Mouse (Mus musculus) CH12.LX (cell line): Measurements from ENCODE around the gene Ninl. TPM values are rescaled to one million over a fixed set of nuclear protein-coding genes. Genes with fewer than 3 reads are reported as not detected.

Experiments used
- DNase-seq: peaks from one replicate; pipeline ENCODE4 v3.0.0-alpha.2; 2013; ENCODE audit errors: extremely low read depth
- H3K27ac ChIP-seq: 2 replicates; pipeline ENCODE4 v1.5.1; 2012; ENCODE audit warnings: low read depth, mild to moderate bottlenecking, control low read depth, moderate library complexity; ENCODE audit not compliant: insufficient read depth
- H3K27me3 ChIP-seq: replicated peaks from 2 replicates; pipeline ENCODE3; 2012; ENCODE audit warnings: inconsistent platforms
- H3K36me3 ChIP-seq, 2 experiments: replicated peaks in 1 of 2; 2 replicates each; pipeline versions ENCODE3 to v1.6.1; 2012; ENCODE audit warnings: inconsistent platforms in 1 of 2, low read length in 1 of 2, mild to moderate bottlenecking in 1 of 2, mixed read lengths in 1 of 2, moderate library complexity in 1 of 2; ENCODE audit not compliant: control insufficient read depth in 1 of 2, insufficient read depth in 1 of 2
- H3K4me1 ChIP-seq, 2 experiments: 2 replicates each; pipeline ENCODE4 v1.6.1; 2012; ENCODE audit warnings: inconsistent platforms in 1 of 2, moderate library complexity in 1 of 2; ENCODE audit not compliant: insufficient read depth in 2 of 2, control insufficient read depth in 1 of 2
- H3K4me2 ChIP-seq: 2 replicates; pipeline ENCODE4 v1.6.1; 2012; ENCODE audit warnings: low read depth, mild to moderate bottlenecking, control low read depth; ENCODE audit not compliant: poor library complexity, insufficient read depth, severe bottlenecking
- H3K4me3 ChIP-seq, 3 experiments: fragments of 150-350 bp in 1 of 3; sonication (generic) in 1 of 3; replicated peaks in 1 of 3; 2 replicates each; pipeline versions ENCODE3 to v1.5.1; 2011 to 2012; ENCODE audit warnings: low read depth in 2 of 3, low read length in 2 of 3, mild to moderate bottlenecking in 2 of 3, moderate library complexity in 2 of 3, control low read depth in 1 of 3, improper control_type of control experiment in 1 of 3, inconsistent platforms in 1 of 3, mixed read lengths in 1 of 3; ENCODE audit not compliant: poor library complexity in 1 of 3
- H3K79me2 ChIP-seq: replicated peaks from 2 replicates; pipeline ENCODE4 v1.6.1; 2012; ENCODE audit warnings: mild to moderate bottlenecking, moderate library complexity; ENCODE audit not compliant: control insufficient read depth, poor library complexity, insufficient read depth, severe bottlenecking; ENCODE audit errors: extremely low read depth
- H3K9ac ChIP-seq: 2 replicates; pipeline ENCODE4 v1.6.1; 2012; ENCODE audit warnings: low read depth, mild to moderate bottlenecking, control low read depth, moderate library complexity; ENCODE audit not compliant: insufficient read depth
- H3K9me3 ChIP-seq: replicated peaks from 2 replicates; pipeline ENCODE3; 2012; ENCODE audit warnings: low read length, inconsistent platforms, mixed read lengths
- BHLHE40 ChIP-seq: IDR thresholded peaks from 2 replicates; pipeline ENCODE4 v1.6.1; 2011; ENCODE audit warnings: mild to moderate bottlenecking, low read depth, low read length, improper control_type of control experiment
- CHD1 ChIP-seq: IDR thresholded peaks from 2 replicates; pipeline ENCODE4 v1.6.1; 2012; ENCODE audit warnings: low read depth, low read length, improper control_type of control experiment, inconsistent platforms
- CHD2 ChIP-seq: IDR thresholded peaks from 2 replicates; pipeline ENCODE4 v1.6.1; 2011; ENCODE audit warnings: low read length, improper control_type of control experiment
- CTCF ChIP-seq, 2 experiments: IDR thresholded peaks in 1 of 2; conservative IDR thresholded peaks in 1 of 2; 2 replicates each; pipeline ENCODE4 v1.5.1; 2011 to 2012; ENCODE audit warnings: low read depth in 2 of 2, low read length in 2 of 2, improper control_type of control experiment in 1 of 2, inconsistent platforms in 1 of 2, mild to moderate bottlenecking in 1 of 2, moderate library complexity in 1 of 2
- E2F4 ChIP-seq: IDR thresholded peaks from 2 replicates; pipeline ENCODE4 v1.6.1; 2011; ENCODE audit warnings: low read depth, low read length, improper control_type of control experiment; ENCODE audit not compliant: insufficient replicate concordance
- ELF1 ChIP-seq: IDR thresholded peaks from 2 replicates; pipeline ENCODE4 v1.6.1; 2014; ENCODE audit warnings: low read depth, mild to moderate bottlenecking, inconsistent platforms, low read length, improper control_type of control experiment
- EP300 ChIP-seq: IDR thresholded peaks from 2 replicates; pipeline ENCODE4 v1.6.1; 2011; ENCODE audit warnings: low read length, improper control_type of control experiment
- ETS1 ChIP-seq: conservative IDR thresholded peaks from 2 replicates; pipeline ENCODE4 v1.6.1; 2012; ENCODE audit warnings: low read depth, mild to moderate bottlenecking, inconsistent platforms, low read length, improper control_type of control experiment, moderate library complexity
- GABPA ChIP-seq: IDR thresholded peaks from 2 replicates; pipeline ENCODE4 v1.6.1; 2012; ENCODE audit warnings: low read depth, low read length, improper control_type of control experiment, inconsistent platforms; ENCODE audit not compliant: insufficient replicate concordance
- HCFC1 ChIP-seq: IDR thresholded peaks from 2 replicates; pipeline ENCODE4 v1.6.1; 2012; ENCODE audit warnings: low read depth, mild to moderate bottlenecking, inconsistent platforms, low read length, improper control_type of control experiment
- IRF4 ChIP-seq: IDR thresholded peaks from 2 replicates; pipeline ENCODE4 v1.6.1; 2014; ENCODE audit warnings: low read depth, mild to moderate bottlenecking, inconsistent platforms, low read length, improper control_type of control experiment
- JUN ChIP-seq: IDR thresholded peaks from 2 replicates; pipeline ENCODE4 v1.6.1; 2011; ENCODE audit warnings: low read depth, mild to moderate bottlenecking, low read length, improper control_type of control experiment, moderate library complexity; ENCODE audit not compliant: insufficient read depth
- JUND ChIP-seq: conservative IDR thresholded peaks from 2 replicates; pipeline ENCODE4 v1.6.1; 2011; ENCODE audit warnings: low read depth, low read length, improper control_type of control experiment
- KAT2A ChIP-seq: IDR thresholded peaks from 2 replicates; pipeline ENCODE4 v1.6.1; 2012; ENCODE audit warnings: low read length, improper control_type of control experiment, inconsistent platforms; ENCODE audit not compliant: insufficient replicate concordance
- MAFK ChIP-seq: IDR thresholded peaks from 2 replicates; pipeline ENCODE4 v1.6.1; 2011; ENCODE audit warnings: low read length, improper control_type of control experiment; ENCODE audit not compliant: insufficient replicate concordance
- MAX ChIP-seq: IDR thresholded peaks from 2 replicates; pipeline ENCODE4 v1.6.1; 2011; ENCODE audit warnings: low read length, improper control_type of control experiment
- MAZ ChIP-seq: IDR thresholded peaks from 2 replicates; pipeline ENCODE4 v1.6.1; 2012; ENCODE audit warnings: low read depth, mild to moderate bottlenecking, inconsistent platforms, low read length, improper control_type of control experiment, moderate library complexity
- MEF2A ChIP-seq: IDR thresholded peaks from 2 replicates; pipeline ENCODE4 v1.6.1; 2014; ENCODE audit warnings: low read depth, mild to moderate bottlenecking, inconsistent platforms, low read length, improper control_type of control experiment, borderline replicate concordance
- MXI1 ChIP-seq: IDR thresholded peaks from 2 replicates; pipeline ENCODE4 v1.6.1; 2011; ENCODE audit warnings: mild to moderate bottlenecking, low read depth, low read length, improper control_type of control experiment
- MYC ChIP-seq: IDR thresholded peaks from 2 replicates; pipeline ENCODE4 v1.6.1; 2011; ENCODE audit warnings: low read depth, mild to moderate bottlenecking, improper control_type of control experiment, low read length
- NELFE ChIP-seq: IDR thresholded peaks from 2 replicates; pipeline ENCODE4 v1.6.1; 2011; ENCODE audit warnings: low read depth, low read length, improper control_type of control experiment
- NRF1 ChIP-seq: IDR thresholded peaks from 2 replicates; pipeline ENCODE4 v1.6.1; 2014; ENCODE audit warnings: low read depth, mild to moderate bottlenecking, inconsistent platforms, low read length, improper control_type of control experiment, moderate library complexity
- PAX5 ChIP-seq: IDR thresholded peaks from 2 replicates; pipeline ENCODE4 v1.6.1; 2012; ENCODE audit warnings: low read length, inconsistent platforms, mixed read lengths
- POLR2A ChIP-seq: IDR thresholded peaks from 2 replicates; pipeline ENCODE4 v1.6.1; 2011; ENCODE audit warnings: low read depth, mild to moderate bottlenecking, improper control_type of control experiment, low read length
- POLR2AphosphoS2 ChIP-seq: IDR thresholded peaks from 2 replicates; pipeline ENCODE4 v1.6.1; 2011; ENCODE audit warnings: low read depth, low read length, improper control_type of control experiment
- RAD21 ChIP-seq: IDR thresholded peaks from 2 replicates; pipeline ENCODE4 v1.6.1; 2011; ENCODE audit warnings: low read depth, mild to moderate bottlenecking, low read length, improper control_type of control experiment, moderate library complexity
- RCOR1 ChIP-seq: conservative IDR thresholded peaks from 2 replicates; pipeline ENCODE4 v1.6.1; 2012; ENCODE audit warnings: low read depth, mild to moderate bottlenecking, inconsistent platforms, low read length, improper control_type of control experiment
- SIN3A ChIP-seq: IDR thresholded peaks from 2 replicates; pipeline ENCODE4 v1.6.1; 2012; ENCODE audit warnings: low read length, improper control_type of control experiment, inconsistent platforms
- SMC3 ChIP-seq: IDR thresholded peaks from 2 replicates; pipeline ENCODE4 v1.6.1; 2011; ENCODE audit warnings: low read depth, low read length, improper control_type of control experiment
- TBP ChIP-seq: conservative IDR thresholded peaks from 2 replicates; pipeline ENCODE4 v1.6.1; 2011; ENCODE audit warnings: low read depth, low read length, improper control_type of control experiment
- TCF12 ChIP-seq: IDR thresholded peaks from 2 replicates; pipeline ENCODE4 v1.6.1; 2014; ENCODE audit warnings: low read depth, mild to moderate bottlenecking, inconsistent platforms, low read length, improper control_type of control experiment
- UBTF ChIP-seq: IDR thresholded peaks from 2 replicates; pipeline ENCODE4 v1.6.1; 2012; ENCODE audit warnings: low read depth, mild to moderate bottlenecking, inconsistent platforms, low read length, improper control_type of control experiment, moderate library complexity
- USF1 ChIP-seq: IDR thresholded peaks from 2 replicates; pipeline ENCODE4 v1.6.1; 2014; ENCODE audit warnings: low read depth, mild to moderate bottlenecking, inconsistent platforms, low read length, improper control_type of control experiment
- USF2 ChIP-seq: conservative IDR thresholded peaks from 2 replicates; pipeline ENCODE4 v1.6.1; 2011; ENCODE audit warnings: low read depth, low read length, improper control_type of control experiment
- ZC3H11A ChIP-seq: IDR thresholded peaks from 2 replicates; pipeline ENCODE4 v1.6.1; 2012; ENCODE audit warnings: low read depth, mild to moderate bottlenecking, inconsistent platforms, low read length, improper control_type of control experiment
- ZKSCAN1 ChIP-seq: IDR thresholded peaks from 2 replicates; pipeline ENCODE4 v1.6.1; 2012; ENCODE audit warnings: low read depth, inconsistent platforms, low read length, improper control_type of control experiment, borderline replicate concordance
- ZMIZ1 ChIP-seq: IDR thresholded peaks from 2 replicates; pipeline ENCODE4 v1.6.1; 2012; ENCODE audit warnings: low read depth, mild to moderate bottlenecking, inconsistent platforms, low read length, improper control_type of control experiment
- ZNF384 ChIP-seq: IDR thresholded peaks from 2 replicates; pipeline ENCODE4 v1.6.1; 2012; ENCODE audit warnings: low read depth, low read length, improper control_type of control experiment, inconsistent platforms
- dilution Hi-C: fragments of 300-500 bp; cut with MboI; formaldehyde crosslinking; loops from 2 replicates; pipeline ENCODE4 v1.14.3; 2020; ENCODE audit warnings: low sequenced_read_pairs; ENCODE audit not compliant: extremely low pct_unique_long_range_greater_than_20kb, extremely low pct_ligation_motif_present
- in situ Hi-C: fragments of 300-500 bp; cut with MboI; formaldehyde crosslinking; loops from 3 replicates; pipeline ENCODE4 v1.14.3; 2019; ENCODE audit warnings: low sequenced_read_pairs, low pct_ligation_motif_present, low pct_unique_long_range_greater_than_20kb, mixed read lengths
- polyA plus RNA-seq: library from polyadenylated mRNA; unstranded; fragments of >175 nt; gene quantifications from 2 replicates; pipeline ENCODE4 v1.2.1, GENCODE M21; 2012; ENCODE audit warnings: low read depth; ENCODE audit not compliant: insufficient read length
- total RNA-seq, 2 experiments: library from RNA; depleted of rRNA; stranded (reverse); fragments of 300-350 nt in 1 of 2; fragments of >200 nt in 1 of 2; gene quantifications; 2 replicates each; pipeline ENCODE4 v1.2.3; 2012 to 2014

Gene Ninl
- 5.8 and 6.6 TPM in 2 replicates for total RNA-seq (2012; rRNA removed)
- 1.8 and 3.8 TPM in 2 replicates for total RNA-seq (2014; rRNA removed)
- 3.5 and 4.1 TPM in 2 replicates for polyA plus RNA-seq

DNA sequence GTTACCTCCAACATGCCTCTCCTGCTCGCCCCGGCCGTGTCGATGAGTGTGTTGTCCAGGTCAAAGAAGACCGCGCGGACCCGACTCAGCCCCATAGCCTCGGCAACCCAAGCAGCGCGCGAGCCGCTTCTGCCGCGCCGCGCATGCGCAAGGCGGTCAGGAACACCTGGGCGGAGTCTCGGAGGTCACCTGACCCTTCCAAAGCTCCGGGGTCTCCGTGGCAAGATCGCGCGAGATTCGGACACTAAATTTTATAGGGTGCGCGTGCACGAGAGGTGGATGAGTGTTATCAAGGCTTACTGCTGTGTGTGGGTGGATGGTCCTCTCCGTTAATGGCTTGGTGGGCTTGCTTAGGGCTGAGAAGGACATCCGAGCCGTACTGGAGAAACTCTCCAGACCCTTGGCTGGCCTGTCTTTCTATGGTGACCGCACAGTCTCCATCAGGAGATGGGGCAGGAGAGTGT lies at the start of gene Ninl, which contains the start of gene Nanp:
TSS of gene Ninl (minus strand) at position 151 of the 464 bp plus-strand sequence.
TSS of gene Nanp (minus strand) at position 167 of the 464 bp plus-strand sequence.
- Histone ChIP-seq H3K9ac (peak within 1 kb of the TSS; percentile 93), H3K27me3 (peaks cover 3% of the 10 kb centered on the region), H3K9me3 (no peaks in the 10 kb centered on the region), H3K4me3 (peak within 1 kb of the TSS; percentile 71 to 99 (median 98)), H3K4me2 (peak within 1 kb of the TSS; percentile 81), H3K79me2 (peaks cover 26% of the 10 kb centered on the region), H3K36me3 (peaks cover 0 to 7% of the 10 kb centered on the region in 2 experiments), H3K4me1 (peaks cover 5 to 23% of the 10 kb centered on the region in 2 experiments; a peak in 2 of 4 replicates), H3K27ac (peak within 1 kb of the TSS; percentile 29)
- dilution Hi-C loops: no loop called here
- TF ChIP-seq ZKSCAN1 (no peak), MAZ (no peak), USF2 (peak; percentile 84), CTCF (conservative IDR thresholded peaks at IDR 0.05 in 1 of 2, IDR thresholded peaks at IDR 0.05 in 1 of 2; ENCODE audit: low read depth in 2 of 2, low read length in 2 of 2) (no peak), MXI1 (peak; percentile 76), KAT2A (0 out of 2 replicates have a peak, but pooled peaks have one; percentile 62), POLR2AphosphoS2 (peak; percentile 81; the same call in 1 of the 2 replicates), JUND (no peak), TCF12 (peak; percentile 93), NELFE (peak; percentile 97), POLR2A (peak; percentile 98), ZNF384 (no peak), SMC3 (no peak), PAX5 (no peak), NRF1 (peak; percentile 90), CHD1 (no peak), TBP (peak; percentile 94), BHLHE40 (peak; percentile 55), HCFC1 (peak; percentile 65), JUN (no peak), E2F4 (no peak), ZMIZ1 (peak; percentile 91), MEF2A (no peak), SIN3A (peak; percentile 77), IRF4 (no peak), MAFK (no peak), MYC (0 out of 2 replicates have a peak, but pooled peaks have one; percentile 27), RAD21 (no peak), USF1 (peak; percentile 91), ELF1 (peak; percentile 43; the same call in 1 of the 2 replicates), EP300 (no peak), GABPA (no peak), ZC3H11A (no peak), CHD2 (peak; percentile 99), ETS1 (no peak), RCOR1 (no peak), UBTF (no peak), MAX (peak; percentile 83)
- DNase-seq: peak; percentile 95
- in situ Hi-C loops: no loop called here
